Mouse (Mus musculus): Measurements from ENCODE around the gene Adam10. TPM values are rescaled to one million over a fixed set of nuclear protein-coding genes. Genes with fewer than 3 reads are reported as not detected.

The Adam10 gene
- polyA plus RNA-seq, 1 experiment, result 78.6 TPM

- H3K4me1 ChIP-seq (ENCODE audit: control insufficient read depth, insufficient read depth, low read length), result peaks cover 22% of the 10 kb centered on the region
- H3K27ac ChIP-seq (ENCODE audit: insufficient read depth, low read depth, low read length), result peak within 1 kb of the TSS; percentile 96
- peak within 1 kb of the TSS; percentile 91 for H3K4me3 ChIP-seq (ENCODE audit: insufficient read depth, low read length)
- peak; percentile 59; the same call in 1 of the 2 replicates for TF ChIP-seq POLR2A (IDR thresholded peaks at IDR 0.05; ENCODE audit: borderline replicate concordance, low read depth, low read length)
- TF ChIP-seq CTCF (IDR thresholded peaks at IDR 0.05; ENCODE audit: low read depth, low read length), result no peak
Observed at GRCm38 (mm10) chr9:70656130-70657007, 22.4 kb upstream of the Adam10 start, which contains the start of gene Gm10642. TSS of gene Gm10642 (plus strand) at chr9:70656251.

GRCm38 (mm10) chr9:70657013-70657967 lies 21.5 kb upstream of the Adam10 start, which contains the start of gene Mindy2:
TSS of gene Mindy2 (minus strand) at chr9:70657174.
- H3K4me3 ChIP-seq (ENCODE audit: insufficient read depth, low read length), result peak within 1 kb of the TSS; percentile 91
- TF ChIP-seq CTCF (IDR thresholded peaks at IDR 0.05; ENCODE audit: low read depth, low read length) (no peak), POLR2A (IDR thresholded peaks at IDR 0.05; ENCODE audit: borderline replicate concordance, low read depth, low read length) (no peak)
- peak within 1 kb of the TSS; percentile 96 for H3K27ac ChIP-seq (ENCODE audit: insufficient read depth, low read depth, low read length)
- H3K4me1 ChIP-seq (ENCODE audit: control insufficient read depth, insufficient read depth, low read length), result peaks cover 17% of the 10 kb centered on the region

GRCm38 (mm10) chr9:70658266-70658665 lies 20.5 kb upstream of the Adam10 start:
- no peak for TF ChIP-seq POLR2A (IDR thresholded peaks at IDR 0.05; ENCODE audit: borderline replicate concordance, low read depth, low read length)
- no peak for TF ChIP-seq CTCF (IDR thresholded peaks at IDR 0.05; ENCODE audit: low read depth, low read length)
- Histone ChIP-seq H3K4me3 (ENCODE audit: insufficient read depth, low read length) (no peak overlapping the region), H3K27ac (ENCODE audit: insufficient read depth, low read depth, low read length) (no peak overlapping the region), H3K4me1 (ENCODE audit: control insufficient read depth, insufficient read depth, low read length) (peaks cover 11% of the 10 kb centered on the region)

- Histone ChIP-seq H3K4me1 (ENCODE audit: control insufficient read depth, insufficient read depth, low read length) (peaks cover 4% of the 10 kb centered on the region; the same call in 1 of the 2 replicates), H3K27ac (ENCODE audit: insufficient read depth, low read depth, low read length) (no peak overlapping the region), H3K4me3 (ENCODE audit: insufficient read depth, low read length) (no peak overlapping the region)
- TF ChIP-seq CTCF (IDR thresholded peaks at IDR 0.05; ENCODE audit: low read depth, low read length) (no peak), POLR2A (IDR thresholded peaks at IDR 0.05; ENCODE audit: borderline replicate concordance, low read depth, low read length) (no peak)
Observed at GRCm38 (mm10) chr9:70664847-70665246, 13.9 kb upstream of the Adam10 start.

- peaks cover 4% of the 10 kb centered on the region; the same call in 1 of the 2 replicates for H3K4me1 ChIP-seq (ENCODE audit: control insufficient read depth, insufficient read depth, low read length)
- no peak overlapping the region for H3K4me3 ChIP-seq (ENCODE audit: insufficient read depth, low read length)
- TF ChIP-seq CTCF (IDR thresholded peaks at IDR 0.05; ENCODE audit: low read depth, low read length), result no peak
- TF ChIP-seq POLR2A (IDR thresholded peaks at IDR 0.05; ENCODE audit: borderline replicate concordance, low read depth, low read length), result no peak
- no peak overlapping the region for H3K27ac ChIP-seq (ENCODE audit: insufficient read depth, low read depth, low read length)
Observed at GRCm38 (mm10) chr9:70665372-70666145, 13.2 kb upstream of the Adam10 start.

GRCm38 (mm10) chr9:70666811-70667210 lies 12.0 kb upstream of the Adam10 start:
- Histone ChIP-seq H3K4me3 (ENCODE audit: insufficient read depth, low read length) (no peak overlapping the region), H3K4me1 (ENCODE audit: control insufficient read depth, insufficient read depth, low read length) (peaks cover 4% of the 10 kb centered on the region; the same call in 1 of the 2 replicates), H3K27ac (ENCODE audit: insufficient read depth, low read depth, low read length) (no peak overlapping the region)
- TF ChIP-seq CTCF (IDR thresholded peaks at IDR 0.05; ENCODE audit: low read depth, low read length) (no peak), POLR2A (IDR thresholded peaks at IDR 0.05; ENCODE audit: borderline replicate concordance, low read depth, low read length) (no peak)

- Histone ChIP-seq H3K4me1 (ENCODE audit: control insufficient read depth, insufficient read depth, low read length) (peaks cover 4% of the 10 kb centered on the region; the same call in 1 of the 2 replicates), H3K27ac (ENCODE audit: insufficient read depth, low read depth, low read length) (no peak overlapping the region), H3K4me3 (ENCODE audit: insufficient read depth, low read length) (no peak overlapping the region)
- TF ChIP-seq POLR2A (IDR thresholded peaks at IDR 0.05; ENCODE audit: borderline replicate concordance, low read depth, low read length), result no peak
- no peak; the same call in 1 of the 2 replicates for TF ChIP-seq CTCF (IDR thresholded peaks at IDR 0.05; ENCODE audit: low read depth, low read length)
Observed at GRCm38 (mm10) chr9:70668048-70668447, 10.7 kb upstream of the Adam10 start.

- no peak overlapping the region for H3K4me3 ChIP-seq (ENCODE audit: insufficient read depth, low read length)
- TF ChIP-seq CTCF (IDR thresholded peaks at IDR 0.05; ENCODE audit: low read depth, low read length) (no peak), POLR2A (IDR thresholded peaks at IDR 0.05; ENCODE audit: borderline replicate concordance, low read depth, low read length) (no peak)
- H3K4me1 ChIP-seq (ENCODE audit: control insufficient read depth, insufficient read depth, low read length), result peaks cover 4% of the 10 kb centered on the region; the same call in 1 of the 2 replicates
- no peak overlapping the region for H3K27ac ChIP-seq (ENCODE audit: insufficient read depth, low read depth, low read length)
Observed at GRCm38 (mm10) chr9:70669197-70669596, 9.6 kb upstream of the Adam10 start.

GRCm38 (mm10) chr9:70670381-70670780 lies 8.4 kb upstream of the Adam10 start:
- Histone ChIP-seq H3K4me1 (ENCODE audit: control insufficient read depth, insufficient read depth, low read length) (peaks cover 4% of the 10 kb centered on the region; the same call in 1 of the 2 replicates), H3K27ac (ENCODE audit: insufficient read depth, low read depth, low read length) (no peak overlapping the region), H3K4me3 (ENCODE audit: insufficient read depth, low read length) (no peak overlapping the region)
- TF ChIP-seq CTCF (IDR thresholded peaks at IDR 0.05; ENCODE audit: low read depth, low read length), result no peak
- no peak for TF ChIP-seq POLR2A (IDR thresholded peaks at IDR 0.05; ENCODE audit: borderline replicate concordance, low read depth, low read length)
